Mouse (Mus musculus) neural tube, embryonic 12.5 days (tissue): ENCODE measurements around the gene Cflar. TPM values are rescaled to one million over a fixed set of nuclear protein-coding genes. Genes with fewer than 3 reads are reported as not detected.

ENCODE experiments used
- ATAC-seq: fragments of 200-750 bp; cut with Nextera tagmentation; 2 replicates; pipeline ENCODE4 v1.8.0; 2017; ENCODE audit warnings: low read depth, mild to moderate bottlenecking, moderate TSS enrichment, moderate library complexity; ENCODE audit not compliant: low FRiP score
- H3K27ac ChIP-seq: fragments of 300-500 bp; sonication (generic); 2 replicates; pipeline ENCODE4 v1.5.1; 2016
- H3K27me3 ChIP-seq: fragments of 300-500 bp; sonication (generic); replicated peaks from 2 replicates; pipeline ENCODE4 v1.6.1; 2016; ENCODE audit warnings: mild to moderate bottlenecking
- H3K36me3 ChIP-seq: fragments of 300-500 bp; sonication (generic); 2 replicates; pipeline ENCODE4 v1.6.1; 2016; ENCODE audit warnings: mild to moderate bottlenecking
- H3K4me1 ChIP-seq: fragments of 300-500 bp; sonication (generic); 2 replicates; pipeline ENCODE4 v1.6.1; 2016
- H3K4me2 ChIP-seq: fragments of 300-500 bp; sonication (generic); replicated peaks from 2 replicates; pipeline ENCODE4 v1.6.1; 2016; ENCODE audit warnings: mild to moderate bottlenecking
- H3K4me3 ChIP-seq: fragments of 300-500 bp; sonication (generic); 2 replicates; pipeline ENCODE4 v1.5.1; 2016
- H3K9ac ChIP-seq: fragments of 300-500 bp; sonication (generic); 2 replicates; pipeline ENCODE4 v1.6.1; 2016; ENCODE audit warnings: mild to moderate bottlenecking
- H3K9me3 ChIP-seq: fragments of 300-500 bp; sonication (generic); 2 replicates; pipeline ENCODE4 v1.6.1; 2016; ENCODE audit warnings: mild to moderate bottlenecking
- WGBS: fragments of 180-500 bp; shearing (Covaris S2); methylation state at CpG from one replicate; pipeline ENCODE4 v1.1.7; 2016; 5-methylcytosine and 5-hydroxymethylcytosine counted together
- polyA plus RNA-seq: library from polyadenylated mRNA; unstranded; fragments of >200 nt; fragmentation: Nextera tagmentation; extraction: Ambion mirVana; gene quantifications from 2 replicates; pipeline ENCODE4 v1.2.1, GENCODE M21; 2016

The Cflar gene
- polyA plus RNA-seq, 1 experiment from 2014 or later, result 21.5 TPM

DNA sequence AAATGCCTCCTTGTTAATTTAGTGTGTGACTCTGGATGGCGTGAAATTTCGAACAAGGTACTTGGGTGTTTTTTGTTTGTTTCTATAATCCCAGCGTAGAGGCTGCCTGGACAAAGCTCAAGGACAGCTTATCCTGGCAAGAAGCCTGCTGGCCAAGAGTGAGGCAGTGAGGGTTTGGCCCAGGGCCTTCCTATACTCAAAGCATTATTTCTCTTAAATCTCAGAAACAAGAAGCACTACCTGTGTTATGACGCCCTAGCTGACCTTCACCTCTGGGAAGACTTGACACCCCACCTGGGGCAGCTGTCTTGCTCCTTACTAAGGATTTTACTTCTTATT is 2.6 kb downstream of the Cflar start:
- peak overlapping the region; percentile 57; the same call in 1 of the 2 replicates for H3K9ac ChIP-seq
- H3K9me3 ChIP-seq, result no peaks in the 10 kb centered on the region
- H3K27me3 ChIP-seq, result no peaks in the 10 kb centered on the region
- peak overlapping the region; percentile 64 for H3K4me3 ChIP-seq
- H3K27ac ChIP-seq, result no peak overlapping the region
- no peaks in the 10 kb centered on the region for H3K36me3 ChIP-seq
- H3K4me2 ChIP-seq, result peak overlapping the region; percentile 70
- 57% methylated on average over 4 of the region's 4 CpGs for WGBS
- peaks cover 6% of the 10 kb centered on the region; the same call in 1 of the 2 replicates for H3K4me1 ChIP-seq
- ATAC-seq, result no peak

DNA sequence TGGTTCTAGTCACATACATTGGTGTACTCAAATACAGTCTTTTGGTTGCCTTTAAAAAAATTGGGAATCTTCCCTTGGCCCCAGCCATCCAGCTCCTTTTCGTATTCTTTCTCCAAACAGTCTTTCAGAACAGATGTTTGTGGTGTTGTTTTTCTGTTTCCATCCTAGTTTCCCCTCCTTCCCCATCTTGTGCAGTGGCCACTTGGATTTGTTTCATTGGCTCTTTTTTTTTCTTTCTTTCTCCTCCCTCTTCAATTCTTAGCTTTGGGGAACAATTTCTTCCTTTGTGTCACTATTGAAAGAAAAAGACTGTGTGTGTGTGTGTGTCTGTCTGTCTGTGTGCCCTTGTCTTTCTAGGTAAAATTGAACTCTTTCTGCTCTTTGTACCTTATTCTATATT is 3.1 kb downstream of the Cflar start:
- peak overlapping the region; percentile 70 for H3K4me2 ChIP-seq
- no peaks in the 10 kb centered on the region for H3K27me3 ChIP-seq
- WGBS, result 85% methylated on average over 1 of the region's 1 CpGs
- no peaks in the 10 kb centered on the region for H3K9me3 ChIP-seq
- H3K9ac ChIP-seq, result no peak overlapping the region
- no peak overlapping the region for H3K4me3 ChIP-seq
- H3K36me3 ChIP-seq, result no peaks in the 10 kb centered on the region
- peaks cover 6% of the 10 kb centered on the region; the same call in 1 of the 2 replicates for H3K4me1 ChIP-seq
- ATAC-seq, result no peak
- H3K27ac ChIP-seq, result no peak overlapping the region

DNA sequence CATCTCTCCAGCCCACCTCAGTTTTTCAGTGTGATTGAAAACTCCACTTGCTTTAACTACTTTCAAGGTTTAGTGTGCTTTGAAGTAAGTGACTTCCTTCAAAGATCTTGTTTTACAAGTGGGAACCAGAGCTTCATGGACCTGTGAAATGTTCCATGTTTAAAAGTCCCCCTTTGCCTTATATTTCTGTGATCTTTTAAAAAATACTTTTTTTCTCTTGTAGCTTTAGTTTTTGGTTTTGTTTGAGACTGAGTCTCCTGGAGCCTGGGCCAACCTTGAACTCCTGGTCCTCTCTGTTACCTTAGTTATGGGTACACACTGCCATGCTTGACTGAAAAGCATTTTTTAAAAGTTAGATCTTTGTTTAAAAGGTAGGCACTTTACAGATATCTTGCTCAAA is 4.2 kb downstream of the Cflar start:
- no peaks in the 10 kb centered on the region for H3K27me3 ChIP-seq
- H3K36me3 ChIP-seq, result no peaks in the 10 kb centered on the region
- no peak overlapping the region for H3K4me3 ChIP-seq
- H3K9me3 ChIP-seq, result no peaks in the 10 kb centered on the region
- H3K4me1 ChIP-seq, result peaks cover 6% of the 10 kb centered on the region; the same call in 1 of the 2 replicates
- H3K27ac ChIP-seq, result no peak overlapping the region
- ATAC-seq, result no peak
- no peak overlapping the region for H3K9ac ChIP-seq
- no peak overlapping the region for H3K4me2 ChIP-seq

DNA sequence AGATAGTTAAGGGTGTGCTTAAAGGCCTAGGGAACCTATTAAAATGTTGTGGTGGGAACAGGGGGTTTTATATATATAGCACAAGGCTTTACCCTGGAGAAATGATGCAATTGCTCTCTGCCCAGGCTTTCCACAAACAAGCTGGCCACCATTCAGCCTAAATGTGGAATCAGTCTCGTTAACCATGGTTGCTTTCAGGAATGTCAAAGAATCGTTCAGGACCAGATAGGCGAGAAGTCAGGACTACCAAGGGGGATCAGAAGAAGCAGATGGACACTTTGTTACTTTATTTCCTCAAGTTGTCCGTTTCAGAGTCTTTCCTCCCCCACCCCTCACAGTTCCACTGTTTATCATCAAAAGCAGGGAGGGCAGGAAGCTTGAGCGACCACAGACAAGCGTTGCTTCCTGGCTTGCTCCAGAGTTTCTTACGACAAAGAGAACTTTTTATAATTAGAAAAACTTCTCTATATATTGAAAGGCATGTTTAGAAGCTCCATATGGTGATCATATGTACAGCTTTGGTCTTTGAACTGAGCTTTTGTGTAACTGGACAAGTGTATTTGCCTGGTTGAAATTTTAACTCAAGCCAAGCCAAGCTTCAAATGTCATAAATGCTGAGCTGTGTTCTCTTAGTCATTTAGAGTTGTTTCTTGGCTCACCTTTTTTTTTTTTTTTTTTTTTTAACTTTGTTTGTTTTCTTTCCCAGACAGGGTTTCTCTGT is 5.0 kb downstream of the Cflar start:
- WGBS, result 70% methylated on average over 7 of the region's 7 CpGs

DNA sequence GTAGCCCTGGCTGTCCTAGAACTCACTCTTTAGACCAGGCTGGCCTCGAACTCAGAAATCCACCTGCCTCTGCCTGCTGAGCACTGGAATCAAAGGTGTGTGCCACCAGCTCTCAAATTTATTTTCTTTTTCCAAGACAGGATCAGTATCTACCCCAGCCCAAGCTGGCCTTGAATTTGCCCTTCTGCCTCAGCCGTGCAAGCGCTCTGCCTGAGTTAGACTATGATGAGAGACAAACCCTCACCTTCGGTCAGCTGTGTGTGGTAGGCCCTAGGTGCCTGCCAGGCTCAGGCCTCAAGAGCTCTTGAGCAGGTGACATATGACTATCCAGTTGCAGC is 5.5 kb downstream of the Cflar start:
- no peak for ATAC-seq
- H3K9ac ChIP-seq, result no peak overlapping the region
- WGBS, result 94% methylated on average over 4 of the region's 4 CpGs
- no peak overlapping the region for H3K27ac ChIP-seq
- no peak overlapping the region for H3K4me3 ChIP-seq
- H3K9me3 ChIP-seq, result no peaks in the 10 kb centered on the region
- H3K4me2 ChIP-seq, result no peak overlapping the region
- H3K27me3 ChIP-seq, result no peaks in the 10 kb centered on the region
- no peaks in the 10 kb centered on the region for H3K36me3 ChIP-seq
- H3K4me1 ChIP-seq, result peaks cover 6% of the 10 kb centered on the region; the same call in 1 of the 2 replicates

More for the DNA sequence above, 5.0 kb downstream of the Cflar start:
- no peak for ATAC-seq
- Histone ChIP-seq H3K9me3 (no peaks in the 10 kb centered on the region), H3K4me2 (no peak overlapping the region), H3K9ac (no peak overlapping the region), H3K27ac (no peak overlapping the region), H3K36me3 (no peaks in the 10 kb centered on the region), H3K4me1 (peaks cover 6% of the 10 kb centered on the region; the same call in 1 of the 2 replicates), H3K27me3 (no peaks in the 10 kb centered on the region), H3K4me3 (no peak overlapping the region)

DNA sequence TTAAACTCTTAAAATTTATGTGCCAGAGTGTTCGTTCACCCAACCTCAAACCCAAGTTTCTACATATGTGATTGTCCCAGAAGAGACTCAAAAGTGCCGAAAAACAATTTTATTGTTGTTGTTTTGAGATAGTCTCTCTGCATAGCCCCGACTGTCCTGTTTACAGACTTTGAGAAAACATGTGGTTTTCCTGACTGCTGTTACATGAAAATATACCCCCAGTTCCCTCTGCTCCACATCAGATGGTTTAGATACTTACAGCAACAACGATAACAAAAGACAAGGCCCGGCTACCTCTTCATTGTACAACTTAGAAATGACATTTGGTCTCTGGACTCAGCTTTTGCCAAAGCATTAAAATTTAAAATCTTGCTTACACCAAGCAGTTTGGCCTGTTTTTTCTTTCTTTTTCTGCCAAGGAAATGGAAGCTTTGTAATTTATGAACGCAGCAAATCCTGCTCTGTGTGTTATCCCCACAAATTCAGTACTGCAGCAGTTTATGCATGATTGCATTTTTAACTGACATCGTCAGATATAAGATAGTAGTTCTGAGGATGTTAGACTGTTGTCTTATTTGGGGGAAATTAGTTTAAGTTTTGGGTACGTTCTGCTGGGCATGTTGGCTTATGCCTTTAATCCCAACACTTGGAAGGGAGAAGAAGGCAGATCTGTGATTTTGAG is 6.4 kb downstream of the Cflar start:
- 95% methylated on average over 8 of the region's 8 CpGs for WGBS
- Histone ChIP-seq H3K9me3 (no peaks in the 10 kb centered on the region), H3K4me1 (peaks cover 6% of the 10 kb centered on the region; the same call in 1 of the 2 replicates), H3K9ac (no peak overlapping the region), H3K4me3 (no peak overlapping the region), H3K36me3 (no peaks in the 10 kb centered on the region), H3K27ac (no peak overlapping the region), H3K27me3 (no peaks in the 10 kb centered on the region), H3K4me2 (no peak overlapping the region)
- no peak for ATAC-seq

DNA sequence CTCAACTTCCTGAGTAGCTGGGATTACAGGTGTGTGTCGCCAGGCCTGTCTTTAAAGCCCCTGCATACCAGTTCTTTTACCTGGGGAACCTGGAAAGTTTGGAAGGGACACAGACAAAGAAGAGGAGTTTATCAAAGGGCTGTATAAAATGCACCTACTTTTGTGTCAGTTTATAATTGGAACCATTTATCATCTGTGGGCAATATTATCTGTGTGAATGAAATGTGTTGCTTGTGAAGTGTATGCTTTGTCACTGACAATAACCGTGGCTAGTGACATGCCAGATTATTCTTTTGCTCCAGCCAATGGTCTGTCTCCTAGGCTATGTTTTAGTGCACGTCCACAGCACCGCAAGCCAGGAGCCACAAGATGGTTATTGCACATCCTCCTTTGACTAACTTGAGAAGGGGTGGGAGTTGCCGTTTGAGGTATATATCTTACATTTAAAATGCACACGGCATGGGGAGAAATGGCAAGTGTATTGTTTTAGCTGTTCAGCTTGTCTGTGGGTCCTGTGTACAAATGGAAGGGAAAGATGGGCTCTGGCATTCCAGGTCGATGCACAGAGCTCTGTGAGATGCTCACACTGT is 8.1 kb downstream of the Cflar start:
- no peak for ATAC-seq
- no peak overlapping the region for H3K9ac ChIP-seq
- H3K36me3 ChIP-seq, result no peaks in the 10 kb centered on the region
- no peak overlapping the region for H3K4me3 ChIP-seq
- no peak overlapping the region for H3K4me2 ChIP-seq
- H3K4me1 ChIP-seq, result no peaks in the 10 kb centered on the region; the same call in 1 of the 2 replicates
- 88% methylated on average over 7 of the region's 7 CpGs for WGBS
- H3K27ac ChIP-seq, result no peak overlapping the region
- H3K27me3 ChIP-seq, result no peaks in the 10 kb centered on the region
- no peaks in the 10 kb centered on the region for H3K9me3 ChIP-seq

DNA sequence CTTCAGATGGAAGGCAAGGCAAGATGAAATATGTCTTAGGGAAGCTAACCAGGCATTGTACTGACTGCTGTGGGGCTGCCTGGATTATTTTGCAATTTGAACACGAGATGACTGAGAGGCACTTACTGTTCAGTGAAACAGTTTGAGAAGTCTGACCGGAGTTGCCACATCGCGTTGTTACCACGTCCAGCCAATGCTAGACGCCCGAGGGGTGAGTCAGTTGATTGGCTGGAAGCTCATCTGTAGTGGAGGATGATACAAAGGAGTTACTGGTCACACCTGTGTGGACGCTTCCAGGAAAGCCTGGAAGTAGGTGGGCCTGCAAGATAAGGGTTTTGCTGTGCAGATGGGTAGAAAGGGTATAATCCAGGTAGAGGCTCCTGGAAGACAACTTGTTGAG is 8.8 kb downstream of the Cflar start:
- Histone ChIP-seq H3K4me2 (no peak overlapping the region), H3K36me3 (no peaks in the 10 kb centered on the region), H3K4me1 (no peaks in the 10 kb centered on the region), H3K4me3 (no peak overlapping the region), H3K27me3 (no peaks in the 10 kb centered on the region), H3K27ac (no peak overlapping the region), H3K9ac (no peak overlapping the region), H3K9me3 (no peaks in the 10 kb centered on the region)
- no peak for ATAC-seq
- WGBS, result 94% methylated on average over 8 of the region's 8 CpGs

DNA sequence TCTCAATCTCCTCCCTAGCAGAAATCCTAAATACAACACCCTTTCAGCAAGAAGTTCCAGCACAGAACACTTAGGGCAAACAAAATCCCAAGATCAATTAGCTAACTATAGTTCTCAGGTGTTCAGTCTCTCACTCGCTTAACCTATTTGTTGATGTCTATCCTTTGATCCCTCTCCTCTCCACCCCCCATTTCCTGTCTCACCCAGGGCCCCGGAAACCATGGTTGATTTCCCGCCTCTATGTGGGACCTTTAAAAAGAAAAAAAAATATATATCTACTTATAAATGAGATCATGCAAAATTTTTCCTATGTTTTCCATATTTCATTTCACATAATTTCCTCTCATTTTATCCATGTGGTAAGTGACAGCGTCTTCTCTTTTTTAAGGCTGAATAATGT is 9.7 kb downstream of the Cflar start:
- Histone ChIP-seq H3K27me3 (no peaks in the 10 kb centered on the region), H3K4me2 (no peak overlapping the region), H3K9ac (no peak overlapping the region), H3K36me3 (no peaks in the 10 kb centered on the region), H3K4me1 (no peaks in the 10 kb centered on the region), H3K9me3 (no peaks in the 10 kb centered on the region), H3K27ac (no peak overlapping the region), H3K4me3 (no peak overlapping the region)
- 87% methylated on average over 4 of the region's 4 CpGs for WGBS
- no peak for ATAC-seq

DNA sequence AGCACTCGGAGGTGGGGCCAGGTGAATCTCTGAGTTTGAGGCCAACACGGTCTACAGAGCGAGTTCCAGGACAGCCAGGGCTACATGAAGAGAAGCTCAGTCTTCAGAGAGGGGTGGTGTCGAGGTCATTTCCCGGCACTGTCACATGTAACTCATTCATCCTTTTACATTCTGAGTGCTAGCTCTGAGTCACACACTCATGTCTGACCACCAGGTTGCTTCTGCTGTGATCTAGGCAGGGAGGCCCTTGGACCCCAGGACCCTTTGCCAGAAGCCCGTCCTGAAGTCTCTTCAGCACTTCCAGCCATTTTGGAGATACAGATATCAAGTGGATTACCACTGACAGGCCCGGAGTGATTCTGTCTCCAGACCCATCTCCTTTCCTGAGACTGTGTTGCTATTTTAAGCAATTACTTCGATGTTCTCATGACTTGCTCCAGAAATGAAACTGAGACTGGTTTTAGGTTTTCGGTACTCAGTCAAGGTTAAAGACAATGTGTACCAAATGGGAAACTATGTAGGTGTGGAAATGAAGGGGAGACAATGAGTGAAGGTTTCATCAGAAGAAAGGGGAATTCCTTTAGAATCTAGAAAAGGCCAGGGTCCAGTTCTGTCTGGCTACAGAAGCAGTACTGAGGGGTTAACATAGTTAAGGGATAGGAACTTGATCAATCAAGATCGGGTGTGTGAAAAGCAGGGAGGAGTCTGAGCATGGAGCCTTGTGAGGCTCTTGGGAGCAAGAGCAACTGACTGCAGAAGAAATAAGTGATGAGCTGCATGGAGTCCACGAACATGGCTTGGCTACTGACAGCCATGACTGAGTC is 11.0 kb downstream of the Cflar start:
- ATAC-seq, result no peak

DNA sequence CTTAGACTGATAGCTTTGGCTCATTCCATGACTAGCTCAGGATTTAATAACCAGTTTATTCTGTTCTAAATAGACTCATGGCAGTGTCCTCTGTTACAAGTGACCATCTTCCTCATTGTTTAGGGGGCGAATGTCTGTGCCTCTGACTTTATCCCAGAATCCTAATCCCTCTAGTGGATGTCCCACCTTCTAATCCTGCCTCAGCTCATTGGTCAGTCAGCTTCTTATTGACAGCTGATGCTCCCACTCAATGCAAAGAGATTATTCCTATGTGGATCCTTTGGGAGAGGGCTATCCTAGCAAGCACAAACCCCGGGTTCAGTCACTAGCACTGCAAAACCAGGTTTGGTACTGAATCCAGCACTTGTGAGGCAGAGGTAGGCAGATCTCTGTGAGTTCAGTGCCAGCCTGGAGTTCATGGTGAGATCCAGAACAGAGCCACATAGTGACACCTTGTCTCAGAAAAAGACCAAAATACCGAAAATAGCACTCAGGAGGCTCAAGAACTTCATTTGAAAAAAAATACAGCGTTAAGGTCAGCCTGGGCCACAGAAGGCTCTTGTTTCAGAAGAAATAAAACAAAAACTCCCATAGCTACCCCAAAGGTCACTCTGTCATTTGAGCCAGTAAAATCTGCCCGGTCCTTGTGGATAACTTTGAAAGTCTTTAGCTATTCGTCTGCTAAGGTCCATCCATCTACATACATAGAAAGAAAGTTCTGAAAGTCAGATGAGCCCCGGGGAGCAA is 11.9 kb downstream of the Cflar start:
- Histone ChIP-seq H3K4me3 (no peak overlapping the region), H3K4me1 (no peaks in the 10 kb centered on the region), H3K9ac (no peak overlapping the region), H3K27me3 (no peaks in the 10 kb centered on the region), H3K27ac (no peak overlapping the region), H3K9me3 (no peaks in the 10 kb centered on the region), H3K4me2 (no peak overlapping the region), H3K36me3 (peaks cover 10% of the 10 kb centered on the region)
- 75% methylated on average over 7 of the region's 7 CpGs for WGBS
- no peak for ATAC-seq

More for the DNA sequence above, 11.0 kb downstream of the Cflar start:
- H3K27ac ChIP-seq, result no peak overlapping the region
- H3K4me2 ChIP-seq, result no peak overlapping the region
- H3K4me1 ChIP-seq, result no peaks in the 10 kb centered on the region
- H3K36me3 ChIP-seq, result peaks cover 3% of the 10 kb centered on the region; the same call in 1 of the 2 replicates
- no peaks in the 10 kb centered on the region for H3K9me3 ChIP-seq
- WGBS, result 92% methylated on average over 11 of the region's 11 CpGs
- H3K9ac ChIP-seq, result no peak overlapping the region
- H3K4me3 ChIP-seq, result no peak overlapping the region
- no peaks in the 10 kb centered on the region for H3K27me3 ChIP-seq
